Comparison of ENCODE assay signal across 8 mouse cellular contexts in the genomic region with DNA sequence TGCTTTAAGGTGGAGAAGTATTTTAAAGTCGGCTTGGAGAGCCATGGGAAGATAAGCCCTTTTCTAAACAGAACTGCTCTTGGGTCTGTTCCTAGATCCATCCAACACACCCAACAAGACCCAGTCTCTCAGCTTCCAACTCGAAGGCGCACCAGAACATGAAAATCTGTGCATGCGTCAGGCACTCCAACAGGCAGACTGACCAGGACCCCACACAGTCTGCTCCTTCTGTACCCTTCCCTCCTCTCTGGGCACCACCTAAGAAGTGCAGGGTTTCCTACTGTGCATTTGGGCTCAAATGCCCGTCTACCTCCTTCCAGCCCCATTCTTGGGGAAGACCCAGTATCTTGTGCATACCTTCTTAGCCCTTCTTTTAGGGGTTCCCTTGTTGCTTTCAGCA. TPM values are rescaled to one million over a fixed set of nuclear protein-coding genes. Genes with fewer than 3 reads are reported as not detected.
DNase-seq lines count a peak whose midpoint lies in the region; ATAC-seq and TF ChIP-seq lines count a peak whose summit lies in the region.

No protein-coding gene starts in this region.

- TF ChIP-seq POLR2A in spleen, adult 2 months (IDR thresholded peaks at IDR 0.05; ENCODE audit: low read depth, low read length), result no peak

- H3K27me3 ChIP-seq in spleen, adult 2 months (ENCODE audit: control insufficient read depth, insufficient read depth, low read length), result no peaks in the 10 kb centered on the region
- H3K27me3 ChIP-seq in liver, embryonic 11.5 days (replicated peaks; ENCODE audit: control insufficient read depth, insufficient read depth, low read length), result no peaks in the 10 kb centered on the region

- H3K27ac ChIP-seq in spleen, adult 2 months (ENCODE audit: insufficient read depth, low read length), result peak overlapping the region; percentile 26; the same call in 1 of the 2 replicates
- peak overlapping the region; percentile 64; the same call in 1 of the 2 replicates for H3K27ac ChIP-seq in liver, embryonic 11.5 days (ENCODE audit: low read depth, low read length)

- H3K9ac ChIP-seq in liver, embryonic 11.5 days (ENCODE audit: low read depth, low read length), result peak overlapping the region; percentile 59

- TF ChIP-seq CTCF in spleen, adult 2 months (IDR thresholded peaks at IDR 0.05; ENCODE audit: extremely low read depth, insufficient read depth, insufficient read length, insufficient replicate concordance), result no peak

- WGBS in spleen, adult 2 months, result 71% methylated on average over 5 of the region's 5 CpGs
- 57% methylated on average over 5 of the region's 5 CpGs for WGBS in liver, embryonic 11.5 days

- H3K4me3 ChIP-seq in spleen, adult 2 months (ENCODE audit: extremely low read depth, insufficient read depth, insufficient read length), result peak overlapping the region; percentile 43; the same call in 1 of the 2 replicates
- peak overlapping the region; percentile 45 for H3K4me3 ChIP-seq in liver, embryonic 11.5 days (ENCODE audit: low read depth, low read length)

- H3K4me1 ChIP-seq in spleen, adult 2 months (ENCODE audit: control insufficient read depth, insufficient read depth, insufficient read length), result peaks cover 37% of the 10 kb centered on the region
- peaks cover 63% of the 10 kb centered on the region for H3K4me1 ChIP-seq in liver, embryonic 11.5 days (replicated peaks; ENCODE audit: control insufficient read depth, insufficient read depth, low read length)

- no peak for ATAC-seq in liver, embryonic 11.5 days (replicated peaks; ENCODE audit: low FRiP score)
- ATAC-seq in CD4-positive, CD25-positive, alpha-beta regulatory T cell, adult 4 months, result no peak

- peak overlapping the region; percentile 99 for H3K4me2 ChIP-seq in liver, embryonic 11.5 days

- H3K9me3 ChIP-seq in liver, embryonic 11.5 days (ENCODE audit: control insufficient read depth, low read length), result no peaks in the 10 kb centered on the region

- peaks cover 16% of the 10 kb centered on the region for H3K36me3 ChIP-seq in spleen, adult 2 months (ENCODE audit: control insufficient read depth, insufficient read depth, low read length)
- H3K36me3 ChIP-seq in liver, embryonic 11.5 days (ENCODE audit: control insufficient read depth, insufficient read depth, low read length), result peaks cover 32% of the 10 kb centered on the region

- DNase-seq in embryo, embryonic 9.5 days (ENCODE audit: extremely low spot score), result peak; percentile 15
- DNase-seq in embryo, embryonic 11 days, result no peak
- DNase-seq in spleen, adult 2 months (ENCODE audit: low read depth in 1 of 2, low spot score in 2 of 2), result no peak
- DNase-seq in spleen, adult 18-20 months, result no peak
- DNase-seq in liver, embryonic 11.5 days (ENCODE audit: low spot score), result no peak
- DNase-seq in urinary bladder, postnatal 14 days (ENCODE audit: low spot score), result no peak
- DNase-seq in adrenal gland, postnatal 25 days, result no peak

RNA-seq across cellular contexts. Expression of gene Gm42742, which starts 0.4 kb away (rescaled TPM):
- polyA plus RNA-seq in spleen, adult 2 months (2012; rRNA removed), result 27.8 and 31.8 TPM in 2 replicates
- polyA plus RNA-seq in liver, embryonic 11.5 days (2014; fragmentation: Nextera tagmentation; extraction: Ambion mirVana), result 19.8 and 52.9 TPM in 2 replicates
- 10 to 100 TPM; 12.5 to 49.1 TPM for polyA plus RNA-seq in CD4-positive, CD25-positive, alpha-beta regulatory T cell, adult 4 months (2017; shearing (Covaris generic))
- 31.0 and 44.0 TPM in 2 replicates for total RNA-seq in adrenal gland, postnatal 25 days (2021)

RNA-seq across cellular contexts. Expression of gene Prrt2, which starts 0.5 kb away (rescaled TPM):
- 5.8 and 6.5 TPM in 2 replicates for polyA plus RNA-seq in spleen, adult 2 months (2012; rRNA removed)
- polyA plus RNA-seq in liver, embryonic 11.5 days (2014; fragmentation: Nextera tagmentation; extraction: Ambion mirVana), result 4.5 and 5.4 TPM in 2 replicates
- polyA plus RNA-seq in CD4-positive, CD25-positive, alpha-beta regulatory T cell, adult 4 months (2017; shearing (Covaris generic)), result 1 to 10 TPM; 2.6 to 3.3 TPM
- 2.2 and 5.1 TPM in 2 replicates for total RNA-seq in adrenal gland, postnatal 25 days (2021)

RNA-seq across cellular contexts. Expression of gene Pagr1a, which starts 3.3 kb away (rescaled TPM):
- 3.1 and 3.3 TPM in 2 replicates for polyA plus RNA-seq in spleen, adult 2 months (2012; rRNA removed)
- polyA plus RNA-seq in liver, embryonic 11.5 days (2014; fragmentation: Nextera tagmentation; extraction: Ambion mirVana), result 45.6 and 75.0 TPM in 2 replicates
- 10 to 100 TPM; 49.2 to 70.1 TPM for polyA plus RNA-seq in CD4-positive, CD25-positive, alpha-beta regulatory T cell, adult 4 months (2017; shearing (Covaris generic))
- total RNA-seq in adrenal gland, postnatal 25 days (2021), result 13.4 and 28.2 TPM in 2 replicates

RNA-seq across cellular contexts. Expression of gene Pagr1b, which starts 4.2 kb away (rescaled TPM):
- polyA plus RNA-seq in spleen, adult 2 months (2012; rRNA removed), result 0.48 and 2.5 TPM in 2 replicates
- 0.41 TPM in 1 of 2 replicates, not detected in the other for polyA plus RNA-seq in liver, embryonic 11.5 days (2014; fragmentation: Nextera tagmentation; extraction: Ambion mirVana)
- polyA plus RNA-seq in CD4-positive, CD25-positive, alpha-beta regulatory T cell, adult 4 months (2017; shearing (Covaris generic)), result 1 to 10 TPM; 1.3 to 2.4 TPM
- total RNA-seq in adrenal gland, postnatal 25 days (2021), result 1.7 and 2.8 TPM in 2 replicates

RNA-seq across cellular contexts. Expression of gene Mvp, which starts 6.1 kb away (rescaled TPM):
- polyA plus RNA-seq in spleen, adult 2 months (2012; rRNA removed), result 63.3 and 80.9 TPM in 2 replicates
- polyA plus RNA-seq in liver, embryonic 11.5 days (2014; fragmentation: Nextera tagmentation; extraction: Ambion mirVana), result 8.3 and 9.4 TPM in 2 replicates
- 10 to 100 TPM; 13.7 to 20.9 TPM for polyA plus RNA-seq in CD4-positive, CD25-positive, alpha-beta regulatory T cell, adult 4 months (2017; shearing (Covaris generic))
- 102 and 118 TPM in 2 replicates for total RNA-seq in adrenal gland, postnatal 25 days (2021)

Comparison
In these comparisons a context has a peak if more than half of its experiments do, and no peak if none do; other contexts are left out.
1. RNA of gene Pagr1a, which starts 3.3 kb away (polyA plus RNA-seq): 49.2 to 70.1 TPM in CD4-positive, CD25-positive, alpha-beta regulatory T cell, adult 4 months and 45.6 to 75.0 TPM in liver, embryonic 11.5 days; 3.1 to 3.3 TPM in spleen, adult 2 months; every median in the first group is over 10 times any median in the second.